Mouse (Mus musculus): ENCODE data around the gene Proca1.
"Not testable (repeated sequence)": the region's sequence is repeated elsewhere in the genome, so short reads cannot be mapped to it uniquely, and the experiment has no call there.

Gene Proca1

DNA sequence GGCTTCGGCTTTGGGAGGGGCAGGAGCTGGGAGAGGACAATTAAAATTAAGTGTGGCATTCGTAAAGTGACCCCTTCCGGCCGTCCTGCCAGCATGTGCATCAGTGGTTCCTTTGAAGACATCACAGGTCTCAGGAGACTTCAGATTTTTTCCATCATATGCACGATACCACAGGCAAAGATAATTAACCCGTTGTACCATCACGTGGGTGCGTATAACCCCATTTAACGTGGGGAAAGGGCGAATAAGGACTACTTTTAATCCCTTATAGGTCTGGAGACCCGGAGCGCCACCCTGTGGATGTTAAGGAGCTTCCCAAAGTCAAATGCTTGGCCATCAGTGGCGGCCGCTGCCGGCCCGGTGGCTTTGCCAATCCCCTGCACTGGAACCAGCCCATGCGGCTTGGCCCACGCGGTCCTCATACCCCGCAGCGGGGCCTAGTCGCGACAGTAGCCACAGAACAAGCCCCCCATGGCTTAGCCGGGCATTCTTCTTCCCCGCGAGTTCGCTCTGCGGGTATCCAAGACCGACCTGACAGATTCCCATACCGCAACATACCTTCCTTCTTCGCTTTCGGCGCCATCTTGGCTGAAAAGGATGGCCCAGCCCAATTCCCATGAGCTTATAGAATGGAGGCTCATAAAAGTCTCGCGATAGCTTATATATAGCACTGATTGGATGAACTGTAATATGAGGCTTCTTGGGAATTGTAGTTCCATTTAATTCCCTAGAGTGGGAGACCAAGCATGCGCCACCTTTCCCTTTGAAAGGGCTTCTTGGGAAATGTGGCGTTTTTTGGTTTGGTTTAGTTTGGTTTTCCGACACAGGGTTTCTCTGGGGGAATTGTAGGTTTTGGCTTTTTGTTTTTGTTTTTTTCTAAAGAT lies 10.0 kb upstream of the Proca1 start, which contains the start of gene Rpl23a:
Gene Rpl23a (minus strand): TSS at position 624 of the 884 bp plus-strand sequence.
- peak; percentile 93 for DNase-seq

- DNase-seq = no peak
Measured at GRCm38 (mm10) chr11:78183884-78184514, 9.2 kb upstream of the Proca1 start.

DNA sequence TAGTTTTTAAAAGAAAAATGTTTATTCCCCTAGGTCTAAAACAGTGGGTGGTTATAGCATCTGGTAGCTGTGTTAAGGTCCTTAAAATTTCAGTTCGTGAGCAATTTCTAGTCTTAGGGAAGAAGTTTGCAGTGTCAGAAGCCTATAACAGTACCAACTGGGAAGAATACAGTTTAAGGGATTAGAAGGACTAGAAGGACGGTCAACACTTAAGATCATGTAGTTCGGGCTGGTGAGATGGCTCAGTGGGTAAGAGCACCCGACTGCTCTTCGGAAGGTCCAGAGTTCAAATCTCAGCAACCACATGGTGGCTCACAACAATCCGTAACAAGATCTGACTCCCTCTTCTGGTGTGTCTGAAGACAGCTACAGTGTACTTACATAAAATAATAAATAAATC lies 8.5 kb upstream of the Proca1 start:
- not testable (repeated sequence) for DNase-seq

DNA sequence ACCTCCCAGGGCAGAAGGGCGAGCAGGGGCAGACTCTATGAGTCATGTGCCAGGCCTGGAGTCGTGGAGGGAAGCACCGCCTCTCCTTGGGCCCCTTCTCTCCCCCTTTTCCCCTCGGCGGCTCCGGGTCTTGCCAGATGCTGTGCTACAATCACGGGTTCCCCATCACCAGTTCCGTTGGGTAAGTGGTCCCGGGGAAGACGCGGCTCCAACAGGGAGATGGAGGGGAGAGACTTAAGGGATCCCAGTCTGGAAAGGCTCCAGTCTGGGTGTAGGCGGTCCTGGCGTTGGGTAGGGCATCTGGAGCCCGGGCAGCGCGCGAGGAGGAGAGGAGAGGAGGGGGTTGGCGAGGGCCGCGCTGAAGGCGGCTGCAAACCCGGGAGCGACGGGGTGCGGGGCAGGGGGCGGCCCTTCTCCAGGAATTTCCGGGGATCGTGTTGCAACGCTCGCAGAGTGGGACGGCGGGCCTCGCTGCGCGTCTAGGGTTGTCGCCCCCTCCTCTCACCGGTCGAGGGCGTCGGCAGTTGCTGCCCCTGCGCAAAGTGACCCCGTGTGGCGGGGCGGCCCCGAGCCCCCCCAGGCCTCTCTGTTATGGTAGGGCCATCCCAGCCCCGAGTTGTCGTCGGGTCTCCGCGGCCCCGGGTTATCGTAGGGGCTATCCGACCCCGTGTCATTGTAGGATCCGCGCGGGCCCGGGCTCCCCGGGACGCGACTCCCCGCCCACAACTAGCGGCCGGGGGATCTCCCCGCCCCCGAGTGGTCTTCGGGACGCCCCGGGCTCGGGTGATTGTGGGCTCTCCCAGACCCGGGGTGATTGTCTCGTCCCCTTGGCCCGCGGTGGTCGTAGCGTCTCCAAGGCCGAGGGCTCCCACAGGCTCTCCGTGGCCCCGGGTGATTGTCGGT lies 4.6 kb upstream of the Proca1 start, which contains the start of gene Rab34:
Gene Rab34 (plus strand): TSS at position 100 of the 903 bp plus-strand sequence.
- peak; percentile 69 for DNase-seq

DNA sequence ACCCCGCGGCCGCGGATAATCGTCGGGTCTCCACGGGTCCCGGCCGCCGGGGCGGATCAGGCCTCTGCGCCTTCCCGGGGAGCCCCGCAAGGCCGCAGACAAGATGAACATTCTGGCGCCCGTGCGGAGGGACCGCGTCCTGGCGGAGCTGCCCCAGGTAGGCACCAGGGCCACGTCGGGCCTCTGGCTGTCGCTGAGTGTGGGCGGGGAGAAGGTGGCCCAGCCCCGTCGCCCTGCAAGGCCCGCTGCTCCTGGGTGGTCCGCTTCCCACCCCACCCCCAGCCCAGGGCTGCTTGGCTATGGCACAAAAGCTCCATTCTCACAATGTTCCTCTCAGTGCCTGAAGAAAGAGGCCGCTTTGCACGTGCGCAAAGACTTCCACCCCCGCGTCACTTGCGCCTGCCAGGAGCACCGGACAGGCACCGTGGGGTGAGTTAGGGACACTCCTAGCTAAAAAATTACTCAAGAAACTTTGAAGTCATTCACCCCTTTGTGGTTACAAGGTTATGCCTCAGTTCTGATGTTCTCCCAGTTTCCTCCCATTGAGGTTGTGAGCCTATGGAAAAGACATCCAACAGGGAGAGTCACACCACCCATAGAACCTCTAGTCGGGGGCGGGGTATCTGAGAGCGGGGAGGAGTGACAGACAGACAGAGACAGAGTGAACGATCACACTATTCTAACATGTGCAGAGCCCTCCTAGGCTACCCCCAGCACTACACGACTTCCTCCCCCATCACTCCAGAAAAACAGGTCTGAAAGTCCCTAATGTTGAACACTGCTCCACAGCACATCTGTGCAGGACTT lies 3.8 kb upstream of the Proca1 start:
- DNase-seq = peak; percentile 63

DNA sequence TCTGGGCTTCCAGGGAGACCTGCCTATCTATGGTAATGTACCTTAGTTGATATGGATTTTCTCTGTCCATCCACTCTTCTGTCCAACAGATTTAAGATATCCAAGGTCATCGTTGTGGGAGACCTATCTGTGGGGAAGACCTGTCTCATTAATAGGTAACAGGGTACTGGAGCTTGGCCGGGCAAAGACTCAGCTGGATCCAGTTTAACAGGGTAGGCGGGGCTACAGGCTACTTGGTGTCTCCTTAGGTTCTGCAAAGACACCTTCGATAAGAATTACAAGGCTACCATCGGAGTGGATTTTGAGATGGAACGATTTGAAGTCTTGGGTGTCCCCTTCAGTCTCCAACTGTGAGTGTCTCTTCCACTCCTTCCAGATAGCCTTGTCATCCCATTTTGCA lies 3.2 kb upstream of the Proca1 start:
- DNase-seq = no peak

DNA sequence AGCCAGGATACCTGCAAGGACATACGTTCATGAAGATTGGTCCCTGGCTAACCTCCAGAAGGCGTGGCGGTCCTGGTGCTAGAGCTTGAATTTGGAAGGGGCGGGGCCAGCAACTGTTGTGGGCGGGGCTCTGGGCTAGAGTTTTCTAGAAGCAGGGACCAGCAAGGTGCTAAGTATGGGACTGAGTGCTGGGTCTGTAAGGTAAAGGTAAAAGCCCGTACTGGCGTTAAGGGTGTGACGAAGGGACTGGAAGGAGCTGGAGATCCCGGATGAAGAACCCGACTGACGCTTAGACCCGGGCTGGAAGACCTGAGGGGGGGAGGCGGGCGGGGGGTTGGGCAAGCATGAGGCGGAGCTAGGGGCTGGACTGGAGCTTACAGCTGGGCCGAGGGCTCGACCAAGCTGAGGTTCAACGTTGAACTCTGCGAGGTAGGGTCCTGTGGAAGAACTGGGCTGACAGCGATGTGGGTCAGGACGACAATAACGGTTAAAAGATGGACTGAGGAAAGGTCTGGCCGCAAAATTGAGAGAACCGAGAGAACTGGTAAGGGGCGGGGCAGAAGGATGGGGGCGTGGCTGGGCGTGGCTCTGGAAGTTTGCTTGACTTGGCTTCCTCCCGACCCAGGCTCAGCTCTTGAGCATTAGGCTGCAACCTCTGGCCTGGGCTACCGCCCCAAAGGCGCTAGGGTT lies 1.4 kb downstream of the Proca1 start:
- DNase-seq = no peak

GRCm38 (mm10) chr11:78195101-78195863 lies 2.1 kb downstream of the Proca1 start:
- no peak for DNase-seq

GRCm38 (mm10) chr11:78202372-78202771 lies 9.2 kb downstream of the Proca1 start:
- DNase-seq = no peak

DNA sequence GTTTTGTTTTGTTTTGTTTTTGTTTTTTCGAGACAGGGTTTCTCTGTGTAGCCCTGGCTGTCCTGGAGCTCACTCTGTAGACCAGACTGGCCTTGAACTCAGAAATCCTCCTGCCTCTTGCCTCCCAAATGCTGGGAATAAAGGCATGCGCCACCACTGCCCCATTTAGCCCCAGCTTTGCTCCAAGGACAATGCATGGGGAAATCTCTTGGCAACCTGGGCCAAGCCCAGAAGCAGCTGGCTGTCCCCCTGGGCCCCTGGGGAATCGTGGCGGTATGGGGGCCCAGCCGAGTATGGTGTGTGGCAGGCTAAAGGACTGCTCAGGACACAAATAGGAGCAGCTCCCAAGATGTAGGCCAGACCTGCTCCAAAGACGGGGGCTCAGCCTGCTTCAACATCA lies 11.1 kb downstream of the Proca1 start:
- no peak for DNase-seq

- DNase-seq = no peak
Measured at GRCm38 (mm10) chr11:78205361-78206206, 12.4 kb downstream of the Proca1 start.

GRCm38 (mm10) chr11:78207190-78207589 lies 14.0 kb downstream of the Proca1 start:
- DNase-seq = no peak

GRCm38 (mm10) chr11:78209886-78210285 lies 16.7 kb downstream of the Proca1 start:
- DNase-seq = no peak

- DNase-seq = no peak
Measured at GRCm38 (mm10) chr11:78210615-78211014, 17.4 kb downstream of the Proca1 start.

DNA sequence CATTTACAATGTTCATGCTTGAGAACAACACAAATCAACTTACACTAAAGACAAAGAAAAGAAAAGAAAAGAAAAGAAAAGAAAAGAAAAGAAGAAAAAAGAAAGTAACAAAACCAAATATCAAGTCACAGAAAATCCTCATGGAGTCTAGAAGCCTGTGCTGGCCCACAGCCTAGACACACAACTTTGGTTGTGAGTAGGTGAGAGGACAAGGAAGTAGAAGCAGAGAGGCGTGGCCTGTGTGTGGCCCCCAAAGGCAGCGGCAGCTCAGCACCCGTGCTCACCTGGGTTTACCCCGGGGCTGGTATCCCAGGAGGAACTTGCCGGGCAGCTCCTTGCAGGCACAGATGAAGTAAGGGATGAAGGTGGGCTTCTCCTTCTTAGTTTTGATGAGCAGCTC lies 18.3 kb downstream of the Proca1 start:
- DNase-seq = no peak

- no peak for DNase-seq
Measured at GRCm38 (mm10) chr11:78213086-78213817, 20.1 kb downstream of the Proca1 start.

- DNase-seq = peak; percentile 60
Measured at GRCm38 (mm10) chr11:78215709-78216317, 22.6 kb downstream of the Proca1 start.

DNA sequence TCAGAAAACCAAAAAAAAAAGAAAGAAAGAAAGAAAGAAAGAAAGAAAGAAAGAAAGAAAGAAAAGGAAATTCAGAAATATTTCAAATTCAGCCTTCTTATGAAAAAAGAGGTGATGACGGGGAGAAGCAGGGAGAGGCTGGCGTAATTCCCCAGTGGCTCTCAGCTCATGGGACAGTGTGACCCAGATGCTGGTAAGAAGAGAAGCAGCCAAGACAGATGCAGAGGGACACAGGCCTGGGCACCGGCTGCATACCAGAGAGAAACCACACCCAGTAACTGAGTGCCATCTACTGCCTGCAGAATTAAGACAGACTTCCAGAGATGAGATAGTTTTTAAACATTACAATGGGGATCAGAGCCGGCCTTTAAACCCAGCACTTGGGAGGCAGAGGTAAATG lies 30.4 kb downstream of the Proca1 start:
- DNase-seq = no peak

GRCm38 (mm10) chr11:78231518-78231917 lies 38.3 kb downstream of the Proca1 start:
- no peak for DNase-seq

Measured in layer of hippocampus, adult 9-11 months (tissue).